Mouse (Mus musculus) frontal cortex, postnatal 14 days (tissue): Measurements from ENCODE around the gene Gm26566.
"Not testable (repeated sequence)": the region's sequence is repeated elsewhere in the genome, so short reads cannot be mapped to it uniquely, and the experiment has no call there.

Experiments
- DNase-seq, 2 experiments: peaks; one replicate each; pipeline ENCODE4 v3.0.0; 2022; ENCODE audit warnings: low spot score in 2 of 2

Gm26566 gene

GRCm38 (mm10) chr4:88739036-88739435 lies 17.4 kb downstream of the Gm26566 start:
- no peak for DNase-seq

GRCm38 (mm10) chr4:88741426-88741825 lies 19.8 kb downstream of the Gm26566 start:
- no peak for DNase-seq

GRCm38 (mm10) chr4:88742771-88743371 lies 21.3 kb downstream of the Gm26566 start:
- DNase-seq, result no peak

GRCm38 (mm10) chr4:88744207-88744606 lies 22.6 kb downstream of the Gm26566 start:
- no peak for DNase-seq

- DNase-seq, result no peak
These were observed 28.3 kb downstream of the Gm26566 start for GRCm38 (mm10) chr4:88749926-88750325.

- DNase-seq, result peak; percentile 72 to 82
These were observed 33.3 kb downstream of the Gm26566 start, which contains the start of gene Gm13271 for GRCm38 (mm10) chr4:88754818-88755340. Gene Gm13271, plus strand, starts transcription at chr4:88754868.

- peak in 1 of 2 experiments; percentile 6 for DNase-seq
These were observed 35.2 kb downstream of the Gm26566 start for GRCm38 (mm10) chr4:88756581-88757513.

GRCm38 (mm10) chr4:88757628-88758031 lies 36.0 kb downstream of the Gm26566 start:
- peak; percentile 91 to 95 for DNase-seq

- DNase-seq, result not testable (repeated sequence)
These were observed 37.1 kb downstream of the Gm26566 start for GRCm38 (mm10) chr4:88758751-88759150.

- DNase-seq, result peak; percentile 19 to 31
These were observed 38.1 kb downstream of the Gm26566 start, which contains the start of gene Gm13283 for GRCm38 (mm10) chr4:88759610-88760268. Gene Gm13283, plus strand, starts transcription at chr4:88760119.

GRCm38 (mm10) chr4:88760431-88760830 lies 38.8 kb downstream of the Gm26566 start:
- peak; percentile 32 to 47 for DNase-seq

GRCm38 (mm10) chr4:88761776-88762175 lies 40.2 kb downstream of the Gm26566 start:
- DNase-seq, result peak; percentile 76 to 78

GRCm38 (mm10) chr4:88762341-88762740 lies 40.7 kb downstream of the Gm26566 start:
- peak in 1 of 2 experiments; percentile 13 for DNase-seq

- peak; percentile 14 to 16 for DNase-seq
These were observed 41.9 kb downstream of the Gm26566 start for GRCm38 (mm10) chr4:88763384-88764018.
